ENCODE assay signal across 16 mouse cellular contexts in the genomic region with DNA sequence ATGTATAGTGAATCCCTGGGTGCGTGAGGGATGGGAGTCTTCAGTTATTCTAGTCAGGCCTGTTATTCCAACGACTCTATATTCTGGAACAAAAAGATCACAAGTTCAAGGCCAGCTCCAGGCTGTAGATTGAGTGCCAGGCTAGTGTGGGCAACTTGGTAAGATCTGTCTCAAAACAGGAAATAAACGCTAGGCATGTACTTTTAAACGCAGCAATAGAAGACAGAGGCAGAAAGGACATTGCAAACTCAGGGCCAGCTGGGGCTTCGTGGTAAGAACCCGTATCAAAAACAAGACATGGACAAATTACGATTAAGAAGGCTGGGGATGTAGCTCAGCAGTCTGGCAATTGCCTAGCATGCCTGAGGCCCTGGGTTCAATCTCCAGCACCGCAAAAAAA. TPM values are rescaled to one million over a fixed set of nuclear protein-coding genes. Genes with fewer than 3 reads are reported as not detected.
DNase-seq lines count a peak whose midpoint lies in the region; ATAC-seq and TF ChIP-seq lines count a peak whose summit lies in the region.
"Had no signal": no experiment of that assay in that cellular context is flagged by ENCODE, and none has a peak within 500 bp of the region (broad histone marks: within the 10 kb centered on the region; RNA-seq: fewer than 3 reads in every experiment).

No protein-coding gene starts in this region.

- no peak for TF ChIP-seq EP300 in ES-Bruce4 (IDR thresholded peaks at IDR 0.05; ENCODE audit: insufficient read depth, low read depth, low read length)

- 89% methylated on average over 8 of the region's 8 CpGs for WGBS in forebrain, embryonic 11.5 days
- 84% methylated on average over 8 of the region's 8 CpGs for WGBS in forebrain, embryonic 16.5 days
- WGBS in kidney, embryonic 14.5 days = 80% methylated on average over 8 of the region's 8 CpGs

- no peak overlapping the region for H3K4me2 ChIP-seq in forebrain, embryonic 11.5 days (ENCODE audit: low read depth, low read length, severe bottlenecking)
- H3K4me2 ChIP-seq in forebrain, embryonic 16.5 days (ENCODE audit: low read length) = no peak overlapping the region
- H3K4me2 ChIP-seq in kidney, embryonic 14.5 days (replicated peaks; ENCODE audit: low read depth, low read length) = no peak overlapping the region
- H3K4me2 ChIP-seq: forebrain, embryonic 13.5 days; heart, embryonic 15.5 days; intestine, embryonic 15.5 days; limb, embryonic 12.5 days; liver, embryonic 11.5 days; neural tube, embryonic 13.5 days had no signal

- H3K9ac ChIP-seq in forebrain, embryonic 11.5 days (ENCODE audit: low read length) = no peak overlapping the region
- H3K9ac ChIP-seq in forebrain, embryonic 16.5 days (replicated peaks; ENCODE audit: low read depth, low read length) = no peak overlapping the region
- H3K9ac ChIP-seq in kidney, embryonic 14.5 days (ENCODE audit: low read depth, low read length) = no peak overlapping the region
- H3K9ac ChIP-seq in ES-Bruce4 (ENCODE audit: low read depth, poor library complexity, severe bottlenecking) = peak overlapping the region; percentile 11; the same call in 1 of the 2 replicates
- H3K9ac ChIP-seq: forebrain, embryonic 13.5 days; heart, embryonic 15.5 days; limb, embryonic 12.5 days; liver, postnatal 0 days; neural tube, embryonic 13.5 days had no signal

- no peaks in the 10 kb centered on the region for H3K27me3 ChIP-seq in forebrain, embryonic 11.5 days (ENCODE audit: control insufficient read depth, insufficient read depth, low read length)
- no peaks in the 10 kb centered on the region for H3K27me3 ChIP-seq in forebrain, embryonic 16.5 days (replicated peaks; ENCODE audit: control insufficient read depth, insufficient read depth, low read length)
- no peaks in the 10 kb centered on the region for H3K27me3 ChIP-seq in kidney, embryonic 14.5 days (ENCODE audit: control insufficient read depth, insufficient read depth, low read length)
- H3K27me3 ChIP-seq in ES-Bruce4 (ENCODE audit: control insufficient read depth, insufficient read depth, low read length, poor library complexity, severe bottlenecking) = no peaks in the 10 kb centered on the region
- H3K27me3 ChIP-seq: forebrain, embryonic 13.5 days; intestine, embryonic 15.5 days; neural tube, embryonic 13.5 days had no signal

- TF ChIP-seq CTCF in ES-Bruce4 (IDR thresholded peaks at IDR 0.05; ENCODE audit: low read depth, low read length) = no peak

- no peak for ATAC-seq in forebrain, embryonic 11.5 days (replicated peaks; ENCODE audit: low FRiP score)
- no peak for ATAC-seq in forebrain, embryonic 16.5 days
- no peak for ATAC-seq in kidney, embryonic 14.5 days (ENCODE audit: low FRiP score, low TSS enrichment)

- H3K9me3 ChIP-seq in forebrain, embryonic 11.5 days (ENCODE audit: control insufficient read depth, low read length) = no peaks in the 10 kb centered on the region
- no peaks in the 10 kb centered on the region for H3K9me3 ChIP-seq in forebrain, embryonic 16.5 days (ENCODE audit: control insufficient read depth, low read length)
- no peaks in the 10 kb centered on the region for H3K9me3 ChIP-seq in kidney, embryonic 14.5 days (ENCODE audit: control insufficient read depth, low read length)
- no peaks in the 10 kb centered on the region for H3K9me3 ChIP-seq in ES-Bruce4 (replicated peaks; ENCODE audit: control insufficient read depth, insufficient read depth, low read length, poor library complexity, severe bottlenecking)
- H3K9me3 ChIP-seq: forebrain, embryonic 13.5 days; heart, embryonic 15.5 days; intestine, embryonic 15.5 days; limb, embryonic 12.5 days; neural tube, embryonic 13.5 days had no signal

- H3K4me3 ChIP-seq in forebrain, embryonic 11.5 days (ENCODE audit: low read depth, low read length) = no peak overlapping the region
- no peak overlapping the region for H3K4me3 ChIP-seq in forebrain, embryonic 16.5 days (replicated peaks; ENCODE audit: low read length)
- H3K4me3 ChIP-seq in kidney, embryonic 14.5 days (ENCODE audit: low read length) = no peak overlapping the region
- no peak overlapping the region for H3K4me3 ChIP-seq in ES-Bruce4 (ENCODE audit: low read depth, low read length)
- H3K4me3 ChIP-seq: forebrain, embryonic 13.5 days; heart, embryonic 15.5 days; intestine, embryonic 15.5 days; limb, embryonic 12.5 days; neural tube, embryonic 13.5 days had no signal

- no peak for TF ChIP-seq POLR2A in ES-Bruce4 (IDR thresholded peaks at IDR 0.05; ENCODE audit: insufficient read depth, low read length)

- peaks cover 5% of the 10 kb centered on the region; the same call in 1 of the 2 replicates for H3K4me1 ChIP-seq in forebrain, embryonic 11.5 days (replicated peaks; ENCODE audit: control insufficient read depth, insufficient read depth, low read length)
- no peaks in the 10 kb centered on the region for H3K4me1 ChIP-seq in forebrain, embryonic 16.5 days (replicated peaks; ENCODE audit: control insufficient read depth, insufficient read depth, low read length)
- no peaks in the 10 kb centered on the region for H3K4me1 ChIP-seq in kidney, embryonic 14.5 days (ENCODE audit: control insufficient read depth, insufficient read depth, low read length)
- H3K4me1 ChIP-seq in ES-Bruce4 (ENCODE audit: control insufficient read depth, insufficient read depth, low read length) = no peaks in the 10 kb centered on the region

- no peaks in the 10 kb centered on the region for H3K36me3 ChIP-seq in forebrain, embryonic 11.5 days (ENCODE audit: control insufficient read depth, insufficient read depth, low read length)
- no peaks in the 10 kb centered on the region for H3K36me3 ChIP-seq in forebrain, embryonic 16.5 days (ENCODE audit: control insufficient read depth, insufficient read depth)
- no peaks in the 10 kb centered on the region for H3K36me3 ChIP-seq in kidney, embryonic 14.5 days (ENCODE audit: control insufficient read depth, insufficient read depth, low read length)
- no peaks in the 10 kb centered on the region for H3K36me3 ChIP-seq in ES-Bruce4 (ENCODE audit: control insufficient read depth, insufficient read depth, low read length, poor library complexity, severe bottlenecking)
- H3K36me3 ChIP-seq: heart, embryonic 15.5 days; intestine, embryonic 15.5 days; limb, embryonic 12.5 days; neural tube, embryonic 13.5 days had no signal

- DNase-seq in forebrain, embryonic 11.5 days (ENCODE audit: low spot score) = no peak
- DNase-seq in kidney, adult 11 months = no peak
- peak; percentile 31 for DNase-seq in 3T3-L1 (ENCODE audit: low read depth, low spot score)
- DNase-seq in lung, adult 18-20 months = no peak
- DNase-seq in embryo, embryonic 10.5 days (ENCODE audit: low spot score) = no peak

- peak overlapping the region; percentile 50; the same call in 1 of the 2 replicates for H3K27ac ChIP-seq in forebrain, embryonic 11.5 days (ENCODE audit: low read depth, low read length)
- H3K27ac ChIP-seq in forebrain, embryonic 16.5 days (ENCODE audit: low read length) = no peak overlapping the region
- H3K27ac ChIP-seq in kidney, embryonic 14.5 days (ENCODE audit: low read depth, low read length) = 0 out of 2 replicates have a peak overlapping the region, but pooled peaks have one; percentile 11
- peak overlapping the region; percentile 76 for H3K27ac ChIP-seq in ES-Bruce4 (ENCODE audit: insufficient read depth, low read length)
- H3K27ac ChIP-seq: forebrain, embryonic 13.5 days; heart, embryonic 15.5 days; intestine, embryonic 15.5 days; kidney, postnatal 0 days; limb, embryonic 12.5 days; neural tube, embryonic 13.5 days had no signal

RNA-seq across cellular contexts. Expression of a gene that starts 10.7 kb away (rescaled TPM):
- polyA plus RNA-seq in forebrain, embryonic 11.5 days (2014; fragmentation: Nextera tagmentation; extraction: Ambion mirVana) = 674 and 731 TPM in 2 replicates
- polyA plus RNA-seq in forebrain, embryonic 16.5 days (2015; fragmentation: Nextera tagmentation; extraction: Ambion mirVana) = 864 and 925 TPM in 2 replicates
- 911 and 1,119 TPM in 2 replicates for polyA plus RNA-seq in kidney, embryonic 14.5 days (2014; fragmentation: Nextera tagmentation; extraction: Ambion mirVana)
- 319 and 337 TPM in 2 replicates for polyA plus RNA-seq in ES-Bruce4 (2011; ENCODE audit: insufficient read depth, insufficient read length, low read depth, missing spikeins)

RNA-seq across cellular contexts. Expression of a gene that starts 18.4 kb away (rescaled TPM):
- polyA plus RNA-seq in forebrain, embryonic 11.5 days (2014; fragmentation: Nextera tagmentation; extraction: Ambion mirVana) = 56.4 and 59.4 TPM in 2 replicates
- 59.9 and 62.3 TPM in 2 replicates for polyA plus RNA-seq in forebrain, embryonic 16.5 days (2015; fragmentation: Nextera tagmentation; extraction: Ambion mirVana)
- polyA plus RNA-seq in kidney, embryonic 14.5 days (2014; fragmentation: Nextera tagmentation; extraction: Ambion mirVana) = 56.2 and 62.2 TPM in 2 replicates
- polyA plus RNA-seq in ES-Bruce4 (2011; ENCODE audit: insufficient read depth, insufficient read length, low read depth, missing spikeins) = 21.6 and 22.9 TPM in 2 replicates

RNA-seq across cellular contexts. Expression of a gene that starts 18.5 kb away (rescaled TPM):
- polyA plus RNA-seq in forebrain, embryonic 11.5 days (2014; fragmentation: Nextera tagmentation; extraction: Ambion mirVana) = 51.5 and 51.6 TPM in 2 replicates
- 35.9 and 40.7 TPM in 2 replicates for polyA plus RNA-seq in forebrain, embryonic 16.5 days (2015; fragmentation: Nextera tagmentation; extraction: Ambion mirVana)
- polyA plus RNA-seq in kidney, embryonic 14.5 days (2014; fragmentation: Nextera tagmentation; extraction: Ambion mirVana) = 35.8 and 36.9 TPM in 2 replicates
- 12.9 and 17.3 TPM in 2 replicates for polyA plus RNA-seq in ES-Bruce4 (2011; ENCODE audit: insufficient read depth, insufficient read length, low read depth, missing spikeins)

RNA-seq across cellular contexts. Expression of a gene that starts 32.5 kb away (rescaled TPM):
- polyA plus RNA-seq in forebrain, embryonic 11.5 days (2014; fragmentation: Nextera tagmentation; extraction: Ambion mirVana) = 373 and 388 TPM in 2 replicates
- polyA plus RNA-seq in forebrain, embryonic 16.5 days (2015; fragmentation: Nextera tagmentation; extraction: Ambion mirVana) = 165 and 183 TPM in 2 replicates
- polyA plus RNA-seq in kidney, embryonic 14.5 days (2014; fragmentation: Nextera tagmentation; extraction: Ambion mirVana) = 320 and 334 TPM in 2 replicates
- polyA plus RNA-seq in ES-Bruce4 (2011; ENCODE audit: insufficient read depth, insufficient read length, low read depth, missing spikeins) = 107 and 111 TPM in 2 replicates

RNA-seq across cellular contexts. Expression of a gene that starts 58.6 kb away (rescaled TPM):
- 1,518 and 1,534 TPM in 2 replicates for polyA plus RNA-seq in forebrain, embryonic 11.5 days (2014; fragmentation: Nextera tagmentation; extraction: Ambion mirVana)
- polyA plus RNA-seq in forebrain, embryonic 16.5 days (2015; fragmentation: Nextera tagmentation; extraction: Ambion mirVana) = 1,337 and 1,455 TPM in 2 replicates
- polyA plus RNA-seq in kidney, embryonic 14.5 days (2014; fragmentation: Nextera tagmentation; extraction: Ambion mirVana) = 1,720 and 2,039 TPM in 2 replicates
- 556 and 609 TPM in 2 replicates for polyA plus RNA-seq in ES-Bruce4 (2011; ENCODE audit: insufficient read depth, insufficient read length, low read depth, missing spikeins)
